Mouse (Mus musculus) cerebellum, postnatal 14 days (tissue): ENCODE results near the gene Tmem254c.
"Not testable (repeated sequence)": the region's sequence is repeated elsewhere in the genome, so short reads cannot be mapped to it uniquely, and the experiment has no call there.

Source experiments
- DNase-seq, 2 experiments: peaks; one replicate each; pipeline ENCODE4 v3.0.0; 2021; ENCODE audit warnings: mixed read lengths in 2 of 2

Gene Tmem254c

GRCm38 (mm10) chr14:26067325-26067633, at the start of gene Tmem254c:
Gene Tmem254c (minus strand): TSS chr14:26067355.
- not testable (repeated sequence) for DNase-seq

GRCm38 (mm10) chr14:26097622-26098021, 30.5 kb upstream of the Tmem254c start:
- DNase-seq = not testable (repeated sequence)

- not testable (repeated sequence) for DNase-seq
Observed at GRCm38 (mm10) chr14:26081997-26082396, 14.8 kb upstream of the Tmem254c start, which contains the start of gene Cphx3. Gene Cphx3 (plus strand): TSS chr14:26082297.

GRCm38 (mm10) chr14:26081216-26081615, 14.1 kb upstream of the Tmem254c start, which contains the start of gene Cphx2:
Gene Cphx2 (plus strand): TSS chr14:26081516.
- not testable (repeated sequence) for DNase-seq

GRCm38 (mm10) chr14:26076620-26077390, 9.7 kb upstream of the Tmem254c start:
- not testable (repeated sequence) for DNase-seq

- not testable (repeated sequence) for DNase-seq
Observed at GRCm38 (mm10) chr14:26066574-26067324, 406 bp downstream of the Tmem254c start.

GRCm38 (mm10) chr14:26059362-26059761, 7.8 kb downstream of the Tmem254c start:
- not testable (repeated sequence) for DNase-seq

GRCm38 (mm10) chr14:26058184-26058583, 9.0 kb downstream of the Tmem254c start:
- DNase-seq = not testable (repeated sequence)

- DNase-seq = not testable (repeated sequence)
Observed at GRCm38 (mm10) chr14:26048767-26049166, 18.4 kb downstream of the Tmem254c start.

- DNase-seq = not testable (repeated sequence)
Observed at GRCm38 (mm10) chr14:26047026-26047425, 20.1 kb downstream of the Tmem254c start.

- not testable (repeated sequence) for DNase-seq
Observed at GRCm38 (mm10) chr14:26045007-26045406, 22.1 kb downstream of the Tmem254c start.

GRCm38 (mm10) chr14:26042611-26043010, 24.5 kb downstream of the Tmem254c start, which contains the start of gene Gm9780:
Gene Gm9780 (minus strand): TSS chr14:26042711.
- not testable (repeated sequence) for DNase-seq

GRCm38 (mm10) chr14:26035439-26035838, 31.7 kb downstream of the Tmem254c start:
- not testable (repeated sequence) for DNase-seq

GRCm38 (mm10) chr14:26034364-26034763, 32.8 kb downstream of the Tmem254c start:
- not testable (repeated sequence) for DNase-seq

- not testable (repeated sequence) for DNase-seq
Observed at GRCm38 (mm10) chr14:26025653-26026052, 41.5 kb downstream of the Tmem254c start.

- not testable (repeated sequence) for DNase-seq
Observed at GRCm38 (mm10) chr14:26022831-26023230, 44.3 kb downstream of the Tmem254c start.

GRCm38 (mm10) chr14:26021555-26021954, 45.6 kb downstream of the Tmem254c start:
- not testable (repeated sequence) for DNase-seq

- DNase-seq = not testable (repeated sequence)
Observed at GRCm38 (mm10) chr14:26016414-26016813, 50.7 kb downstream of the Tmem254c start.
